Mouse (Mus musculus): ENCODE results near the gene Pan3. TPM values are rescaled to one million over a fixed set of nuclear protein-coding genes. Genes with fewer than 3 reads are reported as not detected.

Pan3 gene
- polyA plus RNA-seq, 1 experiment: 111 TPM

DNA sequence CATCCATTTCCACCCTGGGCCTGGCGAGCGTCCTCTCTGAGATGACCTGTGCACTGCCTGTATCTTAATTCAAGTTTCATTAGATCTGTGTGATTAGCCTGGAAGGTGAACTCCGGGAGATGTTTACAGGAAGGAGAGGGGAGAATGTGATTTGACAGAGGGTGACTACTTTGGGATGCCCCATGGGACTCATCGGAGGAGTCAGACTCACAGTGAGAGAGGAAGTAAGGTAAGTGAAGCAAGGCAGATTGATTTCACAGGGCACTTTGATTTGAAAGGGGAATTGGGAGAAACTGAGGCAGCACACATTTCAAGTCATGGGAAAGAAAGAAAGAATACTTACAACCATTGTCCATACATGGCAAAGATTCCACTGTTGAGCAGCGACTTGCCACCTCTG, 23.8 kb upstream of the Pan3 start:
- no peak for TF ChIP-seq CTCF (IDR thresholded peaks at IDR 0.05; ENCODE audit: low read depth, low read length)
- TF ChIP-seq EP300 (IDR thresholded peaks at IDR 0.05; ENCODE audit: insufficient read depth, low read depth, low read length): no peak
- no peak for TF ChIP-seq POLR2A (IDR thresholded peaks at IDR 0.05; ENCODE audit: insufficient read depth, low read length)
- Histone ChIP-seq H3K4me3 (ENCODE audit: low read depth, low read length) (no peak overlapping the region), H3K36me3 (ENCODE audit: control insufficient read depth, insufficient read depth, low read length, poor library complexity, severe bottlenecking) (no peaks in the 10 kb centered on the region)

DNA sequence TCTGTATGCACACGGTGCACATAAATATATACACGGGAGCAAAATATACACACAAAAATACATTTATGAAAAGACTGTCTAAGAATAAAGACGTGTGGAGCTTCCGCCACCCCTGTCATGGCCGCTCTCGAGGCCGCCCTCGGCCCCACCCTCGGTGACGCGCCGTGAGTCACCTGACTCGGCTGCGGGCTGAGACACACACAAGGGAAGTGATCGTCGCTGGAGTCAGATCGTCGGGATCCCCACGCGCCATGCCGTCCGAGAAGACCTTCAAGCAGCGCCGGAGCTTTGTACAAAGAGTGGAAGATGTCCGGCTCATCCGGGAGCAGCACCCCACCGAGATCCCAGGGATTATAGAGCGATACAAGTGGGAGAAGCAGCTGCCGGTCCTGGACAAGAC, 21.2 kb upstream of the Pan3 start:
- H3K27ac ChIP-seq (ENCODE audit: insufficient read depth, low read length): no peak overlapping the region
- no peaks in the 10 kb centered on the region for H3K36me3 ChIP-seq (ENCODE audit: control insufficient read depth, insufficient read depth, low read length, poor library complexity, severe bottlenecking)
- peak overlapping the region; percentile 51 for H3K4me3 ChIP-seq (ENCODE audit: low read depth, low read length)
- TF ChIP-seq EP300 (IDR thresholded peaks at IDR 0.05; ENCODE audit: insufficient read depth, low read depth, low read length) (peak; percentile 39; the same call in 1 of the 2 replicates), POLR2A (IDR thresholded peaks at IDR 0.05; ENCODE audit: insufficient read depth, low read length) (peak; percentile 29), CTCF (IDR thresholded peaks at IDR 0.05; ENCODE audit: low read depth, low read length) (no peak)
- H3K9me3 ChIP-seq (replicated peaks; ENCODE audit: control insufficient read depth, insufficient read depth, low read length, poor library complexity, severe bottlenecking): no peaks in the 10 kb centered on the region; the same call in 1 of the 2 replicates
- no peaks in the 10 kb centered on the region for H3K4me1 ChIP-seq (ENCODE audit: control insufficient read depth, insufficient read depth, low read length)
- H3K27me3 ChIP-seq (ENCODE audit: control insufficient read depth, insufficient read depth, low read length, poor library complexity, severe bottlenecking): no peaks in the 10 kb centered on the region
- H3K9ac ChIP-seq (ENCODE audit: low read depth, poor library complexity, severe bottlenecking): no peak overlapping the region

More for the DNA sequence above, 23.8 kb upstream of the Pan3 start:
- Histone ChIP-seq H3K27ac (ENCODE audit: insufficient read depth, low read length) (no peak overlapping the region), H3K27me3 (ENCODE audit: control insufficient read depth, insufficient read depth, low read length, poor library complexity, severe bottlenecking) (no peaks in the 10 kb centered on the region), H3K9me3 (replicated peaks; ENCODE audit: control insufficient read depth, insufficient read depth, low read length, poor library complexity, severe bottlenecking) (no peaks in the 10 kb centered on the region), H3K9ac (ENCODE audit: low read depth, poor library complexity, severe bottlenecking) (no peak overlapping the region), H3K4me1 (ENCODE audit: control insufficient read depth, insufficient read depth, low read length) (no peaks in the 10 kb centered on the region)

DNA sequence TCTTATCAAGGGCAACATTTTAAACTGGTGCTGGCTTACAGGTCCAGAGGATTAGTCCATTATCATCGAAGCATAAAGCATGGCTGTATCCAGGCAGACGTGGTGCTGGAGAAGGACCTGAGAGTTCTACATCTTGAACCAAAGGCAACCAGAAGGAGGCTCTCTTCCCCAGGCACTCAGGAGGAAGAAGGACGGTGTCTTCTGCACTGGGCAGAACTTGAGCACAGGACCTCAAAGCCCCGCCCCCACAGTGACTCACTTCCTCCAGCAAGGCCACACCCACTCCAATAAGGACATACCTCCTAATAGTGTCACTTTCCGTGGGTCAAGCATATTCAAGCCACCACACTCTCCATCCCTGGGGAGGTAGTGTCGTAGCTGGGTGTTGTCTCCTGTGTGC, 19.4 kb upstream of the Pan3 start:
- H3K4me1 ChIP-seq (ENCODE audit: control insufficient read depth, insufficient read depth, low read length): no peaks in the 10 kb centered on the region
- H3K4me3 ChIP-seq (ENCODE audit: low read depth, low read length): no peak overlapping the region
- H3K27me3 ChIP-seq (ENCODE audit: control insufficient read depth, insufficient read depth, low read length, poor library complexity, severe bottlenecking): no peaks in the 10 kb centered on the region
- no peak overlapping the region for H3K27ac ChIP-seq (ENCODE audit: insufficient read depth, low read length)
- no peak for TF ChIP-seq CTCF (IDR thresholded peaks at IDR 0.05; ENCODE audit: low read depth, low read length)
- no peak for TF ChIP-seq EP300 (IDR thresholded peaks at IDR 0.05; ENCODE audit: insufficient read depth, low read depth, low read length)
- no peak for TF ChIP-seq POLR2A (IDR thresholded peaks at IDR 0.05; ENCODE audit: insufficient read depth, low read length)
- no peaks in the 10 kb centered on the region for H3K36me3 ChIP-seq (ENCODE audit: control insufficient read depth, insufficient read depth, low read length, poor library complexity, severe bottlenecking)
- no peak overlapping the region for H3K9ac ChIP-seq (ENCODE audit: low read depth, poor library complexity, severe bottlenecking)
- H3K9me3 ChIP-seq (replicated peaks; ENCODE audit: control insufficient read depth, insufficient read depth, low read length, poor library complexity, severe bottlenecking): no peaks in the 10 kb centered on the region; the same call in 1 of the 2 replicates

DNA sequence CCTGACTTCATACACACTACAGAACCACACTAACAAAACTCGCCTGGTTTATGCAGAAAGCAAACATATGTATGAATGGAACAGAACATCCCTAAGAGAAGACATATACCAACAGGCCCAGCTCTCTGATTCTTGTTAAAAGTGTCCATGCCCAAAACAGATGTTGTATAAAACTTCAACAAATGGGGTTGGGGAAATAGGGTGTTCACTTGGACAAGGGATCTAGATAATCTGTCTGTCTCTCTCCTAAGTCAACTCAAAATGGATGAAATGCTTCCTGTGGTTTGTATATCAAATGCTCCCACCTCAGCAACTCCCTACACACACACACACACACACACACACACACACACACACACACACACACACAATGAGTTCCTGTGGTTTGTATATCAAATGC, 12.0 kb upstream of the Pan3 start:
- no peak overlapping the region for H3K4me3 ChIP-seq (ENCODE audit: low read depth, low read length)
- no peaks in the 10 kb centered on the region for H3K9me3 ChIP-seq (replicated peaks; ENCODE audit: control insufficient read depth, insufficient read depth, low read length, poor library complexity, severe bottlenecking)
- H3K4me1 ChIP-seq (ENCODE audit: control insufficient read depth, insufficient read depth, low read length): no peaks in the 10 kb centered on the region
- no peak for TF ChIP-seq POLR2A (IDR thresholded peaks at IDR 0.05; ENCODE audit: insufficient read depth, low read length)
- TF ChIP-seq CTCF (IDR thresholded peaks at IDR 0.05; ENCODE audit: low read depth, low read length): no peak
- no peak for TF ChIP-seq EP300 (IDR thresholded peaks at IDR 0.05; ENCODE audit: insufficient read depth, low read depth, low read length)
- H3K27ac ChIP-seq (ENCODE audit: insufficient read depth, low read length): no peak overlapping the region
- no peaks in the 10 kb centered on the region for H3K27me3 ChIP-seq (ENCODE audit: control insufficient read depth, insufficient read depth, low read length, poor library complexity, severe bottlenecking)
- no peaks in the 10 kb centered on the region for H3K36me3 ChIP-seq (ENCODE audit: control insufficient read depth, insufficient read depth, low read length, poor library complexity, severe bottlenecking)
- H3K9ac ChIP-seq (ENCODE audit: low read depth, poor library complexity, severe bottlenecking): no peak overlapping the region

DNA sequence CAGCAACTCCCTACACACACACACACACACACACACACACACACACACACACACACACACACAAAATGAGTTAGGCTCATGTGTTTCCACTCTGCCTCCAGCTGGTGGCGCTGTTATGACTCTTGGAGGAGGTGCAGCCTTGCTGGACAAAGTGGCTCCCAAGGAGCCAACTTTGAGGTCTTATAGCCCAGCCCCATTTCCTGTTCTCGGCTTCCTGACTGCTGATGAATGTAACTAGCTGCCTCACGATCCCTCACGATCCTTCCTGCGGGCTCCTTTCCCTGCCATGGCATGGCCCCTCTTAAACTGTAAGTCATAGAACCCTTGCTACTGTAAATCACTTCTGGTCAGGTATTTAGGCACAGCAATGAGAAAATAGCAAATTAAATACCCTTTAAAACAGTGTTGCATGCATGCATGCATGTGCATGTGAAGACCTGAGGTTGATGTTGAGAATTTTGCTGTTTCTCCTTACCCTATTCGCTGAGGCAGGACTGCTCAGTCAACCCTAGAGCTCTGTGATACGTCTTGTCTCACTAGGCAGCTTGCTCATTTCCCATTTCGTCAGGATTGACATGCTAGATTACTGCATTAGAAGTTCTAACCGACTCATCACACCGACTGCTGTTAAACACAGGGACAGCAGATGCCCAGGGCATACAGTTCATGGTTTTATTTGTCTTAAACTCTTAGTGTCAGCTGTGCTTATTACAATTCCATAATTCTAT, 11.4 kb upstream of the Pan3 start:
- Histone ChIP-seq H3K27ac (ENCODE audit: insufficient read depth, low read length) (no peak overlapping the region), H3K4me3 (ENCODE audit: low read depth, low read length) (peak overlapping the region; percentile 40; the same call in 1 of the 2 replicates), H3K9me3 (replicated peaks; ENCODE audit: control insufficient read depth, insufficient read depth, low read length, poor library complexity, severe bottlenecking) (no peaks in the 10 kb centered on the region), H3K9ac (ENCODE audit: low read depth, poor library complexity, severe bottlenecking) (no peak overlapping the region), H3K4me1 (ENCODE audit: control insufficient read depth, insufficient read depth, low read length) (no peaks in the 10 kb centered on the region), H3K36me3 (ENCODE audit: control insufficient read depth, insufficient read depth, low read length, poor library complexity, severe bottlenecking) (no peaks in the 10 kb centered on the region), H3K27me3 (ENCODE audit: control insufficient read depth, insufficient read depth, low read length, poor library complexity, severe bottlenecking) (no peaks in the 10 kb centered on the region)
- TF ChIP-seq CTCF (IDR thresholded peaks at IDR 0.05; ENCODE audit: low read depth, low read length): peak; percentile 77
- TF ChIP-seq POLR2A (IDR thresholded peaks at IDR 0.05; ENCODE audit: insufficient read depth, low read length): no peak

DNA sequence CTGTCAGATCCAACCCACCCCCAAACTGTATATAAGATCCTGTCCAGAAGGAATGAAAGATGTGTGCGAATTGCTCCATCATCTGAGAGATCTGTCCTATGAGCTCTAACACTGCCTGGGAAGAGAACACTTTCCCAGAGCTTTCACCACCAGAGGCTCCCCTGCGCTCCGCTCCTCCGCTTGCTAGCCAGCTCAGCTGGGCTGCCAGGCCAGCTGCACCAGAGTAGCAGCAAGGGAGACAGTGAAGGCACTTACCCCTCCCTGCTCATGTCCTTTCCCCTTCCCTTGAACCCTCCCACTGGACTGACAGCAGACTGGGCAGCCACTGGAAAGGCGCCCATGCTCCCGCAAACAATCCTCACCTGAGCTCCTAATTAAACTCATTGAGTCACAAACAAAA, 6.3 kb upstream of the Pan3 start:
- no peak overlapping the region for H3K9ac ChIP-seq (ENCODE audit: low read depth, poor library complexity, severe bottlenecking)
- no peaks in the 10 kb centered on the region for H3K36me3 ChIP-seq (ENCODE audit: control insufficient read depth, insufficient read depth, low read length, poor library complexity, severe bottlenecking)
- no peak overlapping the region for H3K27ac ChIP-seq (ENCODE audit: insufficient read depth, low read length)
- H3K9me3 ChIP-seq (replicated peaks; ENCODE audit: control insufficient read depth, insufficient read depth, low read length, poor library complexity, severe bottlenecking): no peaks in the 10 kb centered on the region
- H3K4me1 ChIP-seq (ENCODE audit: control insufficient read depth, insufficient read depth, low read length): no peaks in the 10 kb centered on the region
- H3K4me3 ChIP-seq (ENCODE audit: low read depth, low read length): no peak overlapping the region
- H3K27me3 ChIP-seq (ENCODE audit: control insufficient read depth, insufficient read depth, low read length, poor library complexity, severe bottlenecking): no peaks in the 10 kb centered on the region
- TF ChIP-seq EP300 (IDR thresholded peaks at IDR 0.05; ENCODE audit: insufficient read depth, low read depth, low read length): no peak
- TF ChIP-seq CTCF (IDR thresholded peaks at IDR 0.05; ENCODE audit: low read depth, low read length): no peak
- TF ChIP-seq POLR2A (IDR thresholded peaks at IDR 0.05; ENCODE audit: insufficient read depth, low read length): no peak
